Mouse (Mus musculus) kidney, adult 11 months (tissue): Measurements from ENCODE around the gene Tmem14a.
"Not testable (repeated sequence)": the region's sequence is repeated elsewhere in the genome, so short reads cannot be mapped to it uniquely, and the experiment has no call there.

ENCODE experiments used
- DNase-seq: peaks from one replicate; pipeline ENCODE4 v3.0.0; 2022

Tmem14a gene

GRCm38 (mm10) chr1:21218489-21218919 is at the start of gene Tmem14a:
Gene Tmem14a, plus strand, starts transcription at chr1:21218575.
- DNase-seq = peak; percentile 89

GRCm38 (mm10) chr1:21185196-21185595 is 33.2 kb upstream of the Tmem14a start:
- DNase-seq = no peak

DNA sequence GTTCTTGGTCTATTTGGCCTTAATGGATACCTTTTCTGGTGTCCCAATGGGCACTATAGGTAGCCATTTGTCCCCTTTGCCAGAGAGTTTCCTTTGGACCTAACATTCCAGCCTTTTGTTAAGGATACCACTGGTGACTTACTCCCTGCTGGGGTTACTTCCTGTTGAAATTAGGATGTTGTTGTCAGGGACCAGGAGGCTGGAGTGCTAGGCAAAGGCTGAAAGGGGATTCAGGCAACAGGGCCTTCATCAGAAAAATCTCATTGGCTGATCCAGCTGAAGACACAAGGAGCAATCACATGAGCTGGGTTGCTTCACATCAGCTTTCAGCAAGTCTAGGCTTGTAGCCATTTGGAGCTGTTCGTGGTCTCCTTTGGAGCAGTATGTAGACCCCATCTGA is 12.1 kb upstream of the Tmem14a start:
- no peak for DNase-seq

- DNase-seq = not testable (repeated sequence)
These were observed 4.8 kb upstream of the Tmem14a start for GRCm38 (mm10) chr1:21213537-21213936.

DNA sequence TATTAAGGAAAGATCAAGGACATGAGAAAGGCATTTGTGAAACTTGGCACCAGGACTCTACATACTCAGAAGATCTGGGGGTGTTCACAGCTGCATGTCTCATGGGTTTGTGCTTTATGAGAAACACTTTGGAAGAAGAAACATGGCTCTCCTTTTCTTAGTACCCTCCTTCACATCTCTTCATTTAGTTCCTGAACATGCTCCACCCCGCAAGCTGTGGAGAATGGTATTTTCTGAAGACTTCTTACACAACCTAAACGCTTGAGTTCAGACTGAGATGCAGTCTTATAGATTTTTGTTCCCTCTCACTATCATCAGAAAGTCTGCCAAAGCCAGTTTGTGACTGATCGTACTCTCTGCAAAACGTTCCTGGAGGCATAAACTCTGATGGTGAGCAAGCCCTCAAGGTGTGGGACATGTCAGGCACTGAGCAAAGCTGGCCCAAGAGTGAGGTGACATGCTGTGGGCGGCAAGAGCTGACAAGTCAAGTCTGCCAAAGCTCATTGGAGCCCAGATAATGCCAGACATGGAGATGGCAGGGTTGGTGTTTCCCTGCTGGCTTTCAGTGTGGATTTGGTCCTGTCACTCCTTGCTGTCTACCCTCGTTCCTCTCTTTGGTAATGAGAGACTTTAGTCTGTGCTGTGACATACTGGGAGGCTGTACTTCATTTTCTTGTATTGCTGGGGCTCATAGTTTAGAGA is 4.2 kb upstream of the Tmem14a start:
- not testable (repeated sequence) for DNase-seq

DNA sequence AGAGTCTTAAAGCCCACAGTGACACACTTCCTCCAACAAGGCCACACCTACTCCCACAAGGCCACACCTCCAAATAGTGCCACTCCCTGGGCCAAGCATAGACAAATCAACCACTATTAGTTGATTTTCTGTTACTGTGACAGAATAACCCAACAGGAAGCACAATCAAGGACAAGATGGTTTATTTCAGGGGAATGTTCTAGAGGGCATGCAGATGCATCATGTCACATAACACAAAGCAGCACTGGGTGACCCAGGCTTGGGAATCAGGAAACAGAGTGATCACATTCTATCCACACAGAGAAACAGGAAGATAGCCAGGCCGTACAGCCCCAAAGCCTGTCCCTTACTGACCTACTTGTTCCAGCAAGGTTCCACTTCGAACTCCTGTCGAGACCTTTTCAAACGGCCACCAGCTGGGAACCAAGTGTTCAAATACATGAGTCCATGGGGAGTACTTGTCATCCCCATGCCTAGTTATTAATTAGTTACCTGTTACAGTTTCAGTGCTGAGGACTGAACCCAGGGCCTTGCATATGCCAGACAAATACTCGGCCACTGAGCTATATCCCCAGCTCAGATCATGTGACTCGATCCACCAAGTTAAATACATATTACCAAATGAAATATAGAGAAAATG is 9.5 kb downstream of the Tmem14a start:
- no peak for DNase-seq

- not testable (repeated sequence) for DNase-seq
These were observed 10.7 kb downstream of the Tmem14a start for GRCm38 (mm10) chr1:21228740-21229722.

GRCm38 (mm10) chr1:21230376-21230775 is 12.0 kb downstream of the Tmem14a start:
- DNase-seq = no peak

GRCm38 (mm10) chr1:21231744-21232464 is 13.5 kb downstream of the Tmem14a start:
- DNase-seq = peak; percentile 21

- no peak for DNase-seq
These were observed 14.1 kb downstream of the Tmem14a start for GRCm38 (mm10) chr1:21232516-21232915.

- no peak for DNase-seq
These were observed 17.0 kb downstream of the Tmem14a start for GRCm38 (mm10) chr1:21235359-21235758.

GRCm38 (mm10) chr1:21239911-21240898 is 21.8 kb downstream of the Tmem14a start, which contains the start of gene Gsta3:
Gene Gsta3, plus strand, starts transcription at chr1:21240589.
- DNase-seq = peak; percentile 57

DNA sequence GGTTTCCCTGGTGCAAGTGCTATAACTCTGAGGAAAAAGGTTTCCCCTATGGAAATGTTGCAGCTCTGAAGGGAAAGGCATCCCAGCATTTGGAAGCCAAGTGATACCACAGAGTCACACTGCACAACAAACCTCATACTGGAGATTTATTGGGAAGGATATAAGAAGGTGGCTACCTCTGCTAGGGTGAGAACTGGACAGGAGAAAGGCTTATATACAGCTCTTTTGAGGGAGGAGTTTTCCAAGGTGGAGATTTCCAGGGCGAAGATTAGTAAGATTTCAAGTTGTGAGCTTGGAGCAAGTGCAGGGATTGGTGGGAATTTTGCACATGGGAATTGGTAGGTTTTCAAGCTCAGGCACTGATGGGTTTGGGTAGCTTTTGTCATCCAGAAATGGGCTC is 22.7 kb downstream of the Tmem14a start:
- DNase-seq = no peak

- DNase-seq = no peak
These were observed 26.1 kb downstream of the Tmem14a start for GRCm38 (mm10) chr1:21244290-21244960.

DNA sequence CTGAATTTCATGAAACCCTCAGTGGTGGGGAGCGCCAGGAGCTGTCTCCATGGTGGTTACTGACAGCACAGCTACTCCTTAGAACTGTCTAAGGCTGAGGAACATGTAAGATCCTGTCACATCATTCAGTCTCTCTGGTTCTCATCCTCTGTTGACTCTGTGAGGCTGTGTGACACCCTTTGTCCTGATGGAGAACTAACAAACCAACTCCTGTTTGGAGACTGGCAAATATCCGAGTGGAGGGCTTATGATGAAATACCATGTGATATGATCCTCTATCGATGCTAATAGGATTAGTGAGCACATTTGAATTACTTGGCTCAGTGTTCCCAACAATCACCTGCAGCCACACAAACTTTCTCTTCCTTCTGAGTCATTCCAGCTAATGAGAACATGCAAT is 27.8 kb downstream of the Tmem14a start:
- DNase-seq = no peak

DNA sequence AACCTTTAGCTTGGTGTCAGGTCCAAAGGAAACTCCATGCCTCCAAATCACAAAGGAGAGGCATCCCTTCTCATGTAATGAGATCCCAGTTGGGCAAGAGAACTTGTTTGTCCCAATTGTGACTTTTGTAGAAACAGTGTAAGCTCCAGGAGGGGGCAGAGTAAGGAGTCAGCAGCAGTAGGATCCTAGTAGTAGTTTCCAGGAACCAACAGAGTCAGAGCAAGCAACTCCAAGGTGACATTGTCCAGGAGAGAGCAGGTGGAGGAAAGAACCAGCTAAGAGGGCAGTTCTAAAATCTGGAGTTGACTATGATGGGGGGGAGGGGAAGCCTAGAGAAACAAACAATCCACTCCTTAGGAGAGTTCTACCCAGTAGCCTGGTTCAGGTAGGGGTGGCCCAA is 29.5 kb downstream of the Tmem14a start:
- no peak for DNase-seq

- no peak for DNase-seq
These were observed 30.4 kb downstream of the Tmem14a start for GRCm38 (mm10) chr1:21248560-21249390.

GRCm38 (mm10) chr1:21251661-21252060 is 33.3 kb downstream of the Tmem14a start:
- no peak for DNase-seq

DNA sequence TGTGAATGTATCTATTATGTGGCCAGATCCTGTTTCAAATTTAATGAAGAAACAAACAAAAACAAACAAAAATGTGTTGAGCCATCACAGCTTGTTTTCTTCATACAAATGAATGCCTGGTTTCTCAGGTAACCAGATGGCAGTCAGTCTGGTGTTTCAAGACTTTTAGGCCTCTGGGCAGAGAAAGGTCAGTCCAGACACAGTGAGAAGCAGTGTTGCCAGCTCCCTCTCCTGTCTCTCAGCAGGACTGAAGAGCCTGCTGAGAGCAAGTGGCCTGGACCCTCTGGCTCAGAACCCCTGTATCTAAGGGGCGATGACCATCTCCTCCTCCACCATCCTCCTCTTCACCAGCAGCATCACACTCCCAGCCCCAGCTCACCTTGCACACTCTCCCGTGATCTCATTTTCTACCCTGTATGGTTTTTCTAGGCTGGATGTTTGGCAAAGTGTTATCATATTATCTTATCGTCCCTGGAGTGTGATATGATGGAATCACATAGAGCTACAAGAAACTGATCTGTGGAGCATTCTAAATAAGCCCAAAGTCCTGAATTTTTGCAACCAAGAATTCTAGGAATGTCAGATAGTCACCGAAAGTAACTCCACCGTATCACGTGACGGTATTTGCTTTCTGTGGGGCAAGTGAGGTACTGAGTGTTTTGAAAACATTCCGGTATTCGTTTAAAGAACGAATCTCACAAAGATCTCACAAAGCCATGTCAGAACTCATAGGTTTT is 34.4 kb downstream of the Tmem14a start:
- no peak for DNase-seq
